Mouse (Mus musculus) testis, adult 2 months (tissue): ENCODE data around the gene Kcne1. TPM values are rescaled to one million over a fixed set of nuclear protein-coding genes. Genes with fewer than 3 reads are reported as not detected.

Source experiments
- H3K27ac ChIP-seq: fragments of 200-500 bp; 2 replicates; pipeline ENCODE4 v1.5.1; 2012; ENCODE audit warnings: low read depth, low read length; ENCODE audit not compliant: control insufficient read depth, insufficient read depth
- H3K27me3 ChIP-seq: fragments of 200-500 bp; 2 replicates; pipeline ENCODE4 v1.6.1; 2012; ENCODE audit warnings: mild to moderate bottlenecking, low read length, moderate library complexity; ENCODE audit not compliant: control insufficient read depth, insufficient read depth
- H3K36me3 ChIP-seq: fragments of 200-500 bp; 2 replicates; pipeline ENCODE4 v1.6.1; 2012; ENCODE audit warnings: mild to moderate bottlenecking, low read length; ENCODE audit not compliant: control insufficient read depth, insufficient read depth
- H3K4me1 ChIP-seq: fragments of 200-500 bp; 2 replicates; pipeline ENCODE4 v1.6.1; 2012; ENCODE audit warnings: low read length; ENCODE audit not compliant: control insufficient read depth, insufficient read depth
- H3K4me3 ChIP-seq: fragments of 200-500 bp; 2 replicates; pipeline ENCODE4 v1.5.1; 2012; ENCODE audit warnings: low read depth, mild to moderate bottlenecking, low read length, moderate library complexity, mixed read lengths; ENCODE audit not compliant: control insufficient read depth
- CTCF ChIP-seq: fragments of 200-500 bp; IDR thresholded peaks from 2 replicates; pipeline ENCODE4 v1.5.1; 2012; ENCODE audit warnings: low read depth, mild to moderate bottlenecking, inconsistent platforms, low read length, moderate library complexity; ENCODE audit not compliant: control insufficient read depth, insufficient read depth, insufficient replicate concordance
- POLR2A ChIP-seq: fragments of 200-500 bp; IDR thresholded peaks from 2 replicates; pipeline ENCODE4 v1.6.1; 2012; ENCODE audit warnings: low read depth, mild to moderate bottlenecking, inconsistent platforms, low read length, moderate library complexity; ENCODE audit not compliant: control insufficient read depth
- polyA plus RNA-seq: library from polyadenylated mRNA; depleted of rRNA; stranded (reverse); fragments of >200 nt; gene quantifications from 2 replicates; pipeline ENCODE4 v1.2.3, GENCODE M21; 2012; rRNA removed

The Kcne1 gene
- polyA plus RNA-seq, 1 experiment = 0.32 TPM

DNA sequence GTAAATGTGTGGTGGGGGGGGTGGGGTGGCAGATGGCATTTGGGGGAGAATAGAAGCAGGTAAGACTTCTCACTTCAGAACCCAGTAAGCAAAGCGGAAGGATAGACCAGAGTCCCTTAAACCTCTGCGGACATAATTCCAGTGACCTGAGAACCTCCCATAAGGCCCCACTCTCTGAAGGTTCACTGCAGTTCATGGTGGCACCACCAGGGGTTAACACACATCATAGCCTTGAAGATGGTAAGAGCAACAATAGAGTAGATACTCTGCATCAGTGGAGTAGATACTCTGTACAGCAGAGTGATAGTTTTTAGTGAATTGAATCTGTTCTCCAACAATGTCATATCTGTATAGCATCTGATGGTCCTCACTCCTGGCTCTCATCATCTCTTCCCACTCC lies 53.7 kb downstream of the Kcne1 start:
- no peak for TF ChIP-seq CTCF
- no peak for TF ChIP-seq POLR2A
- peaks cover 10% of the 10 kb centered on the region for H3K4me1 ChIP-seq

GRCm38 (mm10) chr16:92302506-92302905 lies 56.8 kb downstream of the Kcne1 start:
- no peak overlapping the region for H3K4me3 ChIP-seq
- TF ChIP-seq CTCF (no peak), POLR2A (no peak)
- H3K36me3 ChIP-seq = no peaks in the 10 kb centered on the region
- no peaks in the 10 kb centered on the region for H3K27me3 ChIP-seq
- peaks cover 13% of the 10 kb centered on the region for H3K4me1 ChIP-seq
- no peak overlapping the region for H3K27ac ChIP-seq

More for the DNA sequence above, 53.7 kb downstream of the Kcne1 start:
- Histone ChIP-seq H3K4me3 (no peak overlapping the region), H3K36me3 (no peaks in the 10 kb centered on the region), H3K27me3 (no peaks in the 10 kb centered on the region), H3K27ac (no peak overlapping the region)

DNA sequence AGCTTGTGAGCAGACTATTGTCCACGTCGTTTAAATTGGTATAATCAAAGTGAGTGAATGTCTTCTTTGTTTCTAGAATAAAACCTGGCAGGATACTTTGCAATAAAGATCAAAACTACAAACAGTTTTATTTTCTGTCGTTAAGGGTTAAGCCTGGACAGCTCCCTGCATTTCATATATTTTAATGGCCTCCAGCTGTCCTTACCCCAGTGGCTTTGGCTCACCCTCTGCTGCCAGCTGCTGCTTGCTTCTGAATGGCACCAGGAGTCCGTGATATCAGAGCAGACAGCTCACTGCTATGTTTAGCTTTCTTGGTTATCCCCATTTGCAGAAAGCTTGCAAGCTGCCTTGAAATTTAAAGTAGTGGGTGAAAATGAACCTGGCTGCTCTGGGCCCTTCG lies 57.3 kb downstream of the Kcne1 start:
- no peak for TF ChIP-seq CTCF
- no peak for TF ChIP-seq POLR2A
- no peaks in the 10 kb centered on the region for H3K36me3 ChIP-seq
- no peak overlapping the region for H3K27ac ChIP-seq
- peak overlapping the region; percentile 97; the same call in 1 of the 2 replicates for H3K4me3 ChIP-seq
- peaks cover 13% of the 10 kb centered on the region for H3K4me1 ChIP-seq
- no peaks in the 10 kb centered on the region for H3K27me3 ChIP-seq

DNA sequence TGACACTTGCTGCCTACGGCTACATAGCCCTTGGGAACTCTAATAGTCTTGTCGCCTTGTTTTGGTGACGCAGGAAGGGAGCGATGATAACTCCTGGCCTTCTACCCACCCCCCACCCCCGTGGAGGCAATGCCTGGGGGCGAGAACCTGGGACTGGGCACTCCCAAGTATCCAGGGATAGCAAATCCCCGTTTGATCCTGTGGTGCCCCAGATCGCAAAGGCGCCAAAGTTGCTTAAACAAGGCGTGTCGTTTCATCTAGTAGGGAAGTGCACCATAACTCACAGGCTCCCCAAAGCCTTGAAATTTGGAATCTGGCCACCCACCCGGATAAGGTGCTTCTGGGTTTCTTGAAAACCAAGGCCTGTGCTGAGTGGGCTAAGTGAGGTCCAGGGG lies 57.9 kb downstream of the Kcne1 start:
- Histone ChIP-seq H3K4me3 (peak overlapping the region; percentile 97), H3K27ac (peak overlapping the region; percentile 74), H3K27me3 (no peaks in the 10 kb centered on the region), H3K4me1 (peaks cover 13% of the 10 kb centered on the region), H3K36me3 (no peaks in the 10 kb centered on the region)
- TF ChIP-seq CTCF (no peak), POLR2A (no peak)

DNA sequence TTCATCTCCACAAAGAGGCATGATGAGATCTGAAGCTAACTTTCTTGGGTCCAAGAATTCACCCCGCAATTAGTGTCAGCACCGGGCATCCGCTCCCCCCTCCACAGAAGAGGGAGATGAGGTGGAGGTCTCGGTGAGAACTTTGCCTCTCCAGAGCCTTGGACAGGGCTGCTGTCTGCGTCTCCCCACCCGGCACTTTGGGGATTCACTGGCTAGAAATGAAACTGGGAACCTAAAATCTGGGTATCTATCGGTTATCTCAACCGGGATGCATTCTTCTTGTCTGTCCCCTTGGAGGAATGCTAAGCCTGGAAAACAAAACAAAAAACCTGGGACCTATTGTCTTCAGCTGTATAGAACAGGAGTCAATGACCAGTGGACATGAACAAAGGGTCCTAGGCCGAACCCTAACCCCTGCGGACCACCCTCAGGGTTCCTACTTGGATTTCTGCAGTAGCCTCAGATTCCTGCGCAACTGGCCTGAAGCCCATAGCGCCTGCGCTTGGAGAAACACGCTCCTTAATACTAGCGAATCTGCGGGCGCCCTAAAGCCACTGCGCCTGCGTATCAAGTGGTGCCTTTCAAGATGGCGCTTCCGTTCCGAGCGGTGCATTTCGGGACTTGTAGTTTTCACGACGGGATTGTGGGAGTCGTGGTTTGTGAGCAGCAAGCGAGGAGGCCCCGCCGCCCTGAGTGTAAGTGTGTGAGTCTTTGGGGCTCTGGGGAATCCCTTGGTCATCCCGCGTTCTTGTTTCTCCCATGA lies 58.4 kb downstream of the Kcne1 start, which contains the start of gene Smim11:
Smim11 (plus strand) TSS at position 638 of the 763 bp plus-strand sequence.
- Histone ChIP-seq H3K27ac (peak within 1 kb of the TSS; percentile 79), H3K27me3 (no peaks in the 10 kb centered on the region), H3K4me1 (peaks cover 13% of the 10 kb centered on the region), H3K36me3 (no peaks in the 10 kb centered on the region), H3K4me3 (peak within 1 kb of the TSS; percentile 97)
- TF ChIP-seq CTCF (no peak), POLR2A (peak; percentile 72; the same call in 1 of the 2 replicates)

Other genes with a start within 250 kb of the Kcne1 start
- 0.11 and 0.16 TPM in 2 replicates for gene Kcne2, start 67.1 kb downstream of the Kcne1 start, polyA plus RNA-seq
- 4.7 and 7.7 TPM in 2 replicates for gene Smim11, start 58.2 kb downstream of the Kcne1 start, polyA plus RNA-seq
- gene Fam243, start 38.0 kb downstream of the Kcne1 start, polyA plus RNA-seq = 102 and 108 TPM in 2 replicates
- gene Rcan1, start 111.4 kb upstream of the Kcne1 start, polyA plus RNA-seq = 10.0 and 11.6 TPM in 2 replicates
- gene Clic6, start 126.3 kb upstream of the Kcne1 start, polyA plus RNA-seq = 1.1 and 1.2 TPM in 2 replicates